Mouse (Mus musculus) kidney, adult 2 months (tissue): ENCODE measurements around the gene Shc1.

Source experiments
- CTCF ChIP-seq: fragments of 200-500 bp; conservative IDR thresholded peaks from 2 replicates; pipeline ENCODE4 v1.5.1; 2011; ENCODE audit warnings: low read depth, mild to moderate bottlenecking, control low read depth, low read length, moderate library complexity, mixed read lengths; ENCODE audit not compliant: insufficient read depth, insufficient read length
- POLR2A ChIP-seq: fragments of 200-500 bp; IDR thresholded peaks from one replicate; pipeline ENCODE4 v1.6.1; 2011; ENCODE audit warnings: low read depth, low read length, control low read depth

- TF ChIP-seq CTCF (no peak), POLR2A (no peak)
Measured at GRCm38 (mm10) chr3:89396654-89397005, 21.6 kb upstream of the Shc1 start.
